Mouse (Mus musculus) bone marrow macrophage, adult 2 months (primary cell): ENCODE data around the gene Tcl1b2.
"Not testable (repeated sequence)": the region's sequence is repeated elsewhere in the genome, so short reads cannot be mapped to it uniquely, and the experiment has no call there.

Experiments
- CTCF ChIP-seq: IDR thresholded peaks from 2 replicates; pipeline ENCODE4 v1.5.1; 2012; ENCODE audit warnings: low read depth, mild to moderate bottlenecking, low read length, moderate library complexity
- POLR2A ChIP-seq: IDR thresholded peaks from 2 replicates; pipeline ENCODE4 v1.6.1; 2012; ENCODE audit warnings: mild to moderate bottlenecking, low read depth, low read length, borderline replicate concordance

- not testable (repeated sequence) for TF ChIP-seq CTCF, POLR2A
Measured at GRCm38 (mm10) chr12:105176044-105176443, 30.2 kb downstream of the Tcl1b2 start, which contains the start of gene Tcl1b5.
